Mouse (Mus musculus): ENCODE results near the gene Erbb2. TPM values are rescaled to one million over a fixed set of nuclear protein-coding genes. Genes with fewer than 3 reads are reported as not detected.

Gene Erbb2
- polyA plus RNA-seq, 1 experiment from 2014 or later: 48.0 TPM

- Histone ChIP-seq H3K9ac (ENCODE audit: low read depth, low read length) (peak within 1 kb of the TSS; percentile 75), H3K4me3 (ENCODE audit: low read depth, low read length) (peak within 1 kb of the TSS; percentile 70), H3K27me3 (ENCODE audit: control insufficient read depth, insufficient read depth, low read length) (no peaks in the 10 kb centered on the region), H3K36me3 (ENCODE audit: control insufficient read depth, insufficient read depth, low read length) (peaks cover 19% of the 10 kb centered on the region), H3K9me3 (replicated peaks; ENCODE audit: control insufficient read depth, low read length) (no peaks in the 10 kb centered on the region), H3K27ac (ENCODE audit: low read depth, low read length) (peak within 1 kb of the TSS; percentile 38; the same call in 1 of the 2 replicates), H3K4me2 (peak within 1 kb of the TSS; percentile 62), H3K4me1 (ENCODE audit: control insufficient read depth, insufficient read depth, low read length) (no peaks in the 10 kb centered on the region; the same call in 1 of the 2 replicates)
- peak; percentile 75 for ATAC-seq (replicated peaks; ENCODE audit: insufficient number of reproducible peaks, low FRiP score, low TSS enrichment)
- 2% methylated on average over 43 of the region's 43 CpGs for WGBS (ENCODE audit: insufficient replicate concordance)
These were observed 26.3 kb downstream of the Erbb2 start, which contains the start of gene Mien1 for GRCm38 (mm10) chr11:98438331-98439158. Gene Mien1 (minus strand): TSS chr11:98438991.

GRCm38 (mm10) chr11:98443688-98444087, 31.4 kb downstream of the Erbb2 start:
- Histone ChIP-seq H3K4me2 (no peak overlapping the region), H3K4me3 (ENCODE audit: low read depth, low read length) (no peak overlapping the region), H3K27ac (ENCODE audit: low read depth, low read length) (no peak overlapping the region), H3K9ac (ENCODE audit: low read depth, low read length) (no peak overlapping the region), H3K9me3 (replicated peaks; ENCODE audit: control insufficient read depth, low read length) (no peaks in the 10 kb centered on the region), H3K27me3 (ENCODE audit: control insufficient read depth, insufficient read depth, low read length) (peaks cover 15% of the 10 kb centered on the region), H3K4me1 (ENCODE audit: control insufficient read depth, insufficient read depth, low read length) (peaks cover 22% of the 10 kb centered on the region), H3K36me3 (ENCODE audit: control insufficient read depth, insufficient read depth, low read length) (no peaks in the 10 kb centered on the region)
- 100% methylated on average over 1 of the region's 1 CpGs for WGBS (ENCODE audit: insufficient replicate concordance)
- no peak for ATAC-seq (replicated peaks; ENCODE audit: insufficient number of reproducible peaks, low FRiP score, low TSS enrichment)

- 24% methylated on average over 1 of the region's 1 CpGs for WGBS (ENCODE audit: insufficient replicate concordance)
- H3K27me3 ChIP-seq (ENCODE audit: control insufficient read depth, insufficient read depth, low read length): peaks cover 18% of the 10 kb centered on the region
These were observed 33.0 kb downstream of the Erbb2 start for GRCm38 (mm10) chr11:98445238-98445637.

GRCm38 (mm10) chr11:98445679-98446078, 33.4 kb downstream of the Erbb2 start:
- H3K9ac ChIP-seq (ENCODE audit: low read depth, low read length): no peak overlapping the region
- H3K4me2 ChIP-seq: no peak overlapping the region
- 50% methylated on average over 4 of the region's 4 CpGs for WGBS (ENCODE audit: insufficient replicate concordance)
- peaks cover 22% of the 10 kb centered on the region for H3K4me1 ChIP-seq (ENCODE audit: control insufficient read depth, insufficient read depth, low read length)
- no peak overlapping the region for H3K27ac ChIP-seq (ENCODE audit: low read depth, low read length)
- ATAC-seq (replicated peaks; ENCODE audit: insufficient number of reproducible peaks, low FRiP score, low TSS enrichment): no peak
- no peaks in the 10 kb centered on the region for H3K9me3 ChIP-seq (replicated peaks; ENCODE audit: control insufficient read depth, low read length)
- H3K36me3 ChIP-seq (ENCODE audit: control insufficient read depth, insufficient read depth, low read length): no peaks in the 10 kb centered on the region
- H3K27me3 ChIP-seq (ENCODE audit: control insufficient read depth, insufficient read depth, low read length): peaks cover 18% of the 10 kb centered on the region
- H3K4me3 ChIP-seq (ENCODE audit: low read depth, low read length): no peak overlapping the region

More at GRCm38 (mm10) chr11:98445238-98445637, 33.0 kb downstream of the Erbb2 start:
- Histone ChIP-seq H3K27ac (ENCODE audit: low read depth, low read length) (no peak overlapping the region), H3K4me2 (no peak overlapping the region), H3K4me1 (ENCODE audit: control insufficient read depth, insufficient read depth, low read length) (peaks cover 22% of the 10 kb centered on the region), H3K9ac (ENCODE audit: low read depth, low read length) (no peak overlapping the region), H3K36me3 (ENCODE audit: control insufficient read depth, insufficient read depth, low read length) (no peaks in the 10 kb centered on the region), H3K4me3 (ENCODE audit: low read depth, low read length) (no peak overlapping the region), H3K9me3 (replicated peaks; ENCODE audit: control insufficient read depth, low read length) (no peaks in the 10 kb centered on the region)
- no peak for ATAC-seq (replicated peaks; ENCODE audit: insufficient number of reproducible peaks, low FRiP score, low TSS enrichment)

- Histone ChIP-seq H3K27me3 (ENCODE audit: control insufficient read depth, insufficient read depth, low read length) (peaks cover 18% of the 10 kb centered on the region), H3K27ac (ENCODE audit: low read depth, low read length) (no peak within 1 kb of the TSS), H3K4me2 (peak within 1 kb of the TSS; percentile 61), H3K9ac (ENCODE audit: low read depth, low read length) (peak within 1 kb of the TSS; percentile 49; the same call in 1 of the 2 replicates), H3K4me3 (ENCODE audit: low read depth, low read length) (peak within 1 kb of the TSS; percentile 29), H3K36me3 (ENCODE audit: control insufficient read depth, insufficient read depth, low read length) (no peaks in the 10 kb centered on the region), H3K9me3 (replicated peaks; ENCODE audit: control insufficient read depth, low read length) (no peaks in the 10 kb centered on the region), H3K4me1 (ENCODE audit: control insufficient read depth, insufficient read depth, low read length) (peaks cover 22% of the 10 kb centered on the region)
- 19% methylated on average over 5 of the region's 5 CpGs for WGBS (ENCODE audit: insufficient replicate concordance)
- ATAC-seq (replicated peaks; ENCODE audit: insufficient number of reproducible peaks, low FRiP score, low TSS enrichment): peak; percentile 17; the same call in 1 of the 2 replicates
These were observed 33.9 kb downstream of the Erbb2 start, which contains the start of gene Grb7 for GRCm38 (mm10) chr11:98446213-98446561. Gene Grb7 (plus strand): TSS chr11:98446394.

GRCm38 (mm10) chr11:98446562-98447474, 34.5 kb downstream of the Erbb2 start:
- 3% methylated on average over 33 of the region's 33 CpGs for WGBS (ENCODE audit: insufficient replicate concordance)
- H3K9me3 ChIP-seq (replicated peaks; ENCODE audit: control insufficient read depth, low read length): no peaks in the 10 kb centered on the region
- H3K4me2 ChIP-seq: peak overlapping the region; percentile 61
- H3K4me1 ChIP-seq (ENCODE audit: control insufficient read depth, insufficient read depth, low read length): peaks cover 22% of the 10 kb centered on the region
- H3K36me3 ChIP-seq (ENCODE audit: control insufficient read depth, insufficient read depth, low read length): no peaks in the 10 kb centered on the region
- ATAC-seq (replicated peaks; ENCODE audit: insufficient number of reproducible peaks, low FRiP score, low TSS enrichment): peak; percentile 29; the same call in 1 of the 2 replicates
- peak overlapping the region; percentile 49; the same call in 1 of the 2 replicates for H3K9ac ChIP-seq (ENCODE audit: low read depth, low read length)
- H3K27me3 ChIP-seq (ENCODE audit: control insufficient read depth, insufficient read depth, low read length): peaks cover 18% of the 10 kb centered on the region
- H3K27ac ChIP-seq (ENCODE audit: low read depth, low read length): no peak overlapping the region
- peak overlapping the region; percentile 29 for H3K4me3 ChIP-seq (ENCODE audit: low read depth, low read length)

GRCm38 (mm10) chr11:98447475-98447834, 35.2 kb downstream of the Erbb2 start:
- H3K4me1 ChIP-seq (ENCODE audit: control insufficient read depth, insufficient read depth, low read length): peaks cover 22% of the 10 kb centered on the region
- no peak overlapping the region for H3K27ac ChIP-seq (ENCODE audit: low read depth, low read length)
- H3K9ac ChIP-seq (ENCODE audit: low read depth, low read length): no peak overlapping the region
- H3K4me3 ChIP-seq (ENCODE audit: low read depth, low read length): peak overlapping the region; percentile 29
- peaks cover 18% of the 10 kb centered on the region for H3K27me3 ChIP-seq (ENCODE audit: control insufficient read depth, insufficient read depth, low read length)
- no peak for ATAC-seq (replicated peaks; ENCODE audit: insufficient number of reproducible peaks, low FRiP score, low TSS enrichment)
- WGBS (ENCODE audit: insufficient replicate concordance): 11% methylated on average over 7 of the region's 7 CpGs
- peak overlapping the region; percentile 61 for H3K4me2 ChIP-seq
- H3K9me3 ChIP-seq (replicated peaks; ENCODE audit: control insufficient read depth, low read length): no peaks in the 10 kb centered on the region
- no peaks in the 10 kb centered on the region for H3K36me3 ChIP-seq (ENCODE audit: control insufficient read depth, insufficient read depth, low read length)

GRCm38 (mm10) chr11:98448191-98448790, 36.0 kb downstream of the Erbb2 start:
- Histone ChIP-seq H3K4me2 (no peak overlapping the region), H3K27me3 (ENCODE audit: control insufficient read depth, insufficient read depth, low read length) (peaks cover 21% of the 10 kb centered on the region), H3K27ac (ENCODE audit: low read depth, low read length) (no peak overlapping the region), H3K9ac (ENCODE audit: low read depth, low read length) (no peak overlapping the region), H3K9me3 (replicated peaks; ENCODE audit: control insufficient read depth, low read length) (no peaks in the 10 kb centered on the region), H3K4me3 (ENCODE audit: low read depth, low read length) (no peak overlapping the region), H3K4me1 (ENCODE audit: control insufficient read depth, insufficient read depth, low read length) (peaks cover 22% of the 10 kb centered on the region), H3K36me3 (ENCODE audit: control insufficient read depth, insufficient read depth, low read length) (no peaks in the 10 kb centered on the region)
- ATAC-seq (replicated peaks; ENCODE audit: insufficient number of reproducible peaks, low FRiP score, low TSS enrichment): no peak
- WGBS (ENCODE audit: insufficient replicate concordance): 42% methylated on average over 13 of the region's 13 CpGs

Data from heart, embryonic 11.5 days (tissue).